Mouse (Mus musculus) embryonic facial prominence, embryonic 10.5 days (tissue): Measurements from ENCODE around the gene Il3ra. TPM values are rescaled to one million over a fixed set of nuclear protein-coding genes. Genes with fewer than 3 reads are reported as not detected.

Experiments
- DNase-seq: peaks from one replicate; pipeline ENCODE4 v3.0.0-alpha.2; 2017; ENCODE audit warnings: low spot score
- H3K27ac ChIP-seq: fragments of 300-500 bp; sonication (generic); replicated peaks from 2 replicates; pipeline ENCODE4 v1.5.1; 2016; ENCODE audit warnings: mild to moderate bottlenecking
- H3K27me3 ChIP-seq: fragments of 300-500 bp; sonication (generic); replicated peaks from 2 replicates; pipeline ENCODE4 v1.6.1; 2016; ENCODE audit warnings: low read depth, mild to moderate bottlenecking; ENCODE audit not compliant: poor library complexity, severe bottlenecking
- H3K36me3 ChIP-seq: fragments of 300-500 bp; sonication (generic); replicated peaks from 2 replicates; pipeline ENCODE4 v1.6.1; 2016; ENCODE audit warnings: mild to moderate bottlenecking, moderate library complexity
- H3K4me1 ChIP-seq: fragments of 300-500 bp; sonication (generic); 2 replicates; pipeline ENCODE4 v1.6.1; 2016
- H3K4me3 ChIP-seq: fragments of 300-500 bp; sonication (generic); 2 replicates; pipeline ENCODE4 v1.5.1; 2016; ENCODE audit warnings: mild to moderate bottlenecking, moderate library complexity
- H3K9me3 ChIP-seq: fragments of 300-500 bp; sonication (generic); 2 replicates; pipeline ENCODE4 v1.6.1; 2016; ENCODE audit warnings: mild to moderate bottlenecking
- WGBS: fragments of 180-500 bp; shearing (Covaris S2); methylation state at CpG from one replicate; pipeline ENCODE4 v1.1.7; 2016; 5-methylcytosine and 5-hydroxymethylcytosine counted together
- polyA plus RNA-seq: library from polyadenylated mRNA; unstranded; fragments of >200 nt; fragmentation: Nextera tagmentation; extraction: Ambion mirVana; gene quantifications from 2 replicates; pipeline ENCODE4 v1.2.1, GENCODE M21; 2016

Gene Il3ra
- 1.8 and 2.2 TPM in 2 replicates for polyA plus RNA-seq

DNA sequence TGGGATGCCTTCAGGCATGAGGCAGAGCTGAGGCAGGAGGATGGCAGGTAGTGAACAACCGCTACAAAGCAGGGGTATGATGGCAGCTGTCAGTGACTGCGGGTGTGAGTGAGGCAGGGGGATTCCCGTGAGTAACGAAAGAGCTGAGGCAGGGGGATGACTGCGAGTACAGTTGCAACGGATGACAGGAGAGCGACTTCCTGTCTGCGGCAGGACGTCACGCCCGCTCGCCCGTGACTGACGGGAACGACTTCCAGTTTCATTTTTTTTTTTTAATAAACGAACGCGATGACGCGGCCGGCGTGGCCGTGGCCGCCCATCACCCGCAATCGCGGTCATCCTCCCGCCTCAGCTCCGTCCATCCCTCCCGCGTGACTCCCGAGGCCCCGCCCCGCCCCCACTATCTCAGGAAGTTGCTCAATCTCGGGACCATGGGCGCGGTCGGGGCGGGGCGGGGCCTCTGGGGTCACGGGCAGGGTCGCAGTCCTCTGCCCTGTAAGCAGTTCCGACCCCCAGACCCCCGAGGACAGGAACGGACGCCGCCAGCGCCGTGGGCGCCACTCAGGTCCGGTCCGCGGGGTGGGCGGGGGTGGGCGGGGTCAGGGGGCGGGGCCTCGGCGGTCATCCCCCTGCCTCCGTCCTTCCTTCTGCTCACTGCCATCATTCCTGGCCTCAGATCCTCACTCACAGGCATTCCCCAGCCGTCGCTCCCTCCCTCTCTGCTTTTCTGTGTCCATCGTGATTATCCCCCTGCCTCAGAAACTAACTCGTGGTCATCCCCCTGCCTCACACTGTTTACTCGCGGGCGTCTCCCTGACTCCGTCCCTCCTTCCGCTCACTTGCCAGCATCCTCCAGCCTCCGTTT, at the start of gene Il3ra:
Gene Il3ra (plus strand): TSS at position 328 of the 865 bp plus-strand sequence.
- no peaks in the 10 kb centered on the region for H3K27me3 ChIP-seq
- H3K4me3 ChIP-seq: peak within 1 kb of the TSS; percentile 74
- peaks cover 60% of the 10 kb centered on the region for H3K9me3 ChIP-seq
- 3% methylated on average over 65 of the region's 69 CpGs for WGBS
- peaks cover 5% of the 10 kb centered on the region; the same call in 1 of the 2 replicates for H3K4me1 ChIP-seq
- DNase-seq: peak; percentile 85
- H3K36me3 ChIP-seq: peaks cover 38% of the 10 kb centered on the region
- peak within 1 kb of the TSS; percentile 86 for H3K27ac ChIP-seq

- no peak for DNase-seq
- Histone ChIP-seq H3K27ac (no peak overlapping the region), H3K27me3 (no peaks in the 10 kb centered on the region), H3K36me3 (no peaks in the 10 kb centered on the region), H3K4me3 (0 out of 2 replicates have a peak overlapping the region, but pooled peaks have one; percentile 11), H3K9me3 (peaks cover 4% of the 10 kb centered on the region; the same call in 1 of the 2 replicates), H3K4me1 (no peaks in the 10 kb centered on the region)
- WGBS: 60% methylated on average over 16 of the region's 16 CpGs
Measured at GRCm38 (mm10) chr14:14308938-14309337, 37.1 kb upstream of the Il3ra start.

GRCm38 (mm10) chr14:14309416-14309815, 36.7 kb upstream of the Il3ra start:
- Histone ChIP-seq H3K27me3 (no peaks in the 10 kb centered on the region), H3K9me3 (peaks cover 4% of the 10 kb centered on the region; the same call in 1 of the 2 replicates), H3K4me3 (no peak overlapping the region), H3K4me1 (no peaks in the 10 kb centered on the region), H3K36me3 (no peaks in the 10 kb centered on the region), H3K27ac (no peak overlapping the region)
- DNase-seq: no peak
- WGBS: 61% methylated on average over 14 of the region's 14 CpGs

DNA sequence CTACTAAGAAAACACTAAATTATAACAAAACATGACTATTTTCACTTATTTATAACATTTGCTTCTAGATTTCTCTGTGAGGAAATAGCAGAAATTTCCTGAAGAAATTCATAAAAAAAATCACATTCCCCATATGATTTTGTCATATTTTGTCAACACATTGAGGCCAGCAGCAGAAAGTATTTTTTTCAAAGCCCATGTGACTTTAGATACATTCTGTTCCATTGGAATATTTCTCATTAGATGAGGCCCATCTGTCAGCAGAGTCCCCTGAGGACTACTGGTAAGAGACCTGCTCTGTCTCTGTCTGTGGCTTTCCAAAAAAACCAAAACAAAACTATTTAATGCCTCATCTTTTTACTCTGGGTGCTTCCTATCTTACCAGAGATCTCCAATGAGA, 23.5 kb upstream of the Il3ra start, which contains the start of gene Olfr31:
Gene Olfr31 (plus strand): TSS at position 301 of the 400 bp plus-strand sequence.
- no peak for DNase-seq
- no peak within 1 kb of the TSS for H3K4me3 ChIP-seq
- no peak within 1 kb of the TSS for H3K27ac ChIP-seq
- H3K9me3 ChIP-seq: peaks cover 4% of the 10 kb centered on the region; the same call in 1 of the 2 replicates
- H3K4me1 ChIP-seq: no peaks in the 10 kb centered on the region
- no peaks in the 10 kb centered on the region for H3K27me3 ChIP-seq
- no peaks in the 10 kb centered on the region for H3K36me3 ChIP-seq

DNA sequence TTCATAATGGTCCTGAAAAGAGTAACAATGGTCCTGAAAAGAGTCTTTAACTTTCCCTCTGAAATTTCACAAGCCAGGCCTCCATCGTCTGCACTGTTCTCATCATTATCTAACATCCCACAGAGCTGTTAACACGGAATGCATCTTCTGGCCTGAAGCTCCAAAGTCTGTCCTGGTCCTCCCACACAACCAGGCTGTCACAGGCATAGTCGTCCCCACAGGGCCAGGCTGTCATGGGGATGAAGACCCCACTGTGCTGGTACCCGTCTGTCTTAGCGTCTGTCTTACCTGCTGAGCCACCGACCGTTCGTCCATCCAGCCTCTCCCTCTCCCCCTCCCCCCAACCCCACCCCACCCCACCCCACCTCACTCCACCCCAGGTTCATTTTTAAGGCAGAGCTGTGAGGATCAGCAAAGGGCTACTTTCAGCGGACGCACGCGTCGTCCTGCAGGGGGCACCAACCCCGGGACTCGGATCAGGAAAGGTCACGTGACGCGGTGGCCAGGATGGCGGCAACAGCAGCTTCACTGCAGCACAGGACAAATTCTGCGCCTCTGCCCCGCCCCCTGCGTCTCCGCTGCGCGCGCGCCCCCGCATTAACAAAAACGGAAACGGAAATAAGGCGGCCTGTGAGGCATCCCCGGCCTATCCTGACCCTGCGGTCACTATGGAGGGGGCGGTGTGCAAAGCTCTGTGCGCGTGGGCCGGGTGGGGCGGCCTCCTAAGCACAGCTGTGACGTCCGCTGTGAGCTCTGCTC, 783 bp upstream of the Il3ra start:
- peaks cover 51% of the 10 kb centered on the region for H3K9me3 ChIP-seq
- H3K27me3 ChIP-seq: no peaks in the 10 kb centered on the region
- H3K4me1 ChIP-seq: peaks cover 5% of the 10 kb centered on the region; the same call in 1 of the 2 replicates
- 6% methylated on average over 40 of the region's 40 CpGs for WGBS
- peaks cover 29% of the 10 kb centered on the region for H3K36me3 ChIP-seq
- H3K27ac ChIP-seq: peak overlapping the region; percentile 86
- peak overlapping the region; percentile 74 for H3K4me3 ChIP-seq
- DNase-seq: peak; percentile 94

DNA sequence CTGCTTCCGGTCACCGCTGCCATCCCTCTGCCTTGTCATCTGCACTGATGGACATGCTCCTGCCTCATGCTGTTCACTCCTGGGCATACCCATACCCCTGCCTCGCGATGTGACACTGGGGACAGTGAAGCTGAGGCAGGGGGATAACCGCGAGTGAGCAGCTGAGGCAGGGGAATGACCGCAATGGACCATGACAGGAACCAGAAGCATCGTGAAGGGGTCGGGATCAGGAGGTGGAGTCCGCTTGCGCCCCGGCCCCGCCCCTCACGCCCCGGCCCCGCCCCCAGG, 682 bp downstream of the Il3ra start:
- H3K36me3 ChIP-seq: peaks cover 40% of the 10 kb centered on the region
- peak overlapping the region; percentile 86 for H3K27ac ChIP-seq
- peak; percentile 38 for DNase-seq
- 26% methylated on average over 16 of the region's 16 CpGs for WGBS
- H3K9me3 ChIP-seq: peaks cover 66% of the 10 kb centered on the region
- no peaks in the 10 kb centered on the region for H3K27me3 ChIP-seq
- H3K4me1 ChIP-seq: peaks cover 5% of the 10 kb centered on the region; the same call in 1 of the 2 replicates
- H3K4me3 ChIP-seq: peak overlapping the region; percentile 74

GRCm38 (mm10) chr14:14347151-14347835, 1.2 kb downstream of the Il3ra start:
- WGBS: 81% methylated on average over 17 of the region's 17 CpGs
- Histone ChIP-seq H3K27ac (no peak overlapping the region), H3K27me3 (no peaks in the 10 kb centered on the region), H3K4me3 (peak overlapping the region; percentile 74), H3K9me3 (peaks cover 71% of the 10 kb centered on the region), H3K4me1 (peaks cover 5% of the 10 kb centered on the region; the same call in 1 of the 2 replicates), H3K36me3 (peaks cover 40% of the 10 kb centered on the region)
- peak; percentile 29 for DNase-seq

DNA sequence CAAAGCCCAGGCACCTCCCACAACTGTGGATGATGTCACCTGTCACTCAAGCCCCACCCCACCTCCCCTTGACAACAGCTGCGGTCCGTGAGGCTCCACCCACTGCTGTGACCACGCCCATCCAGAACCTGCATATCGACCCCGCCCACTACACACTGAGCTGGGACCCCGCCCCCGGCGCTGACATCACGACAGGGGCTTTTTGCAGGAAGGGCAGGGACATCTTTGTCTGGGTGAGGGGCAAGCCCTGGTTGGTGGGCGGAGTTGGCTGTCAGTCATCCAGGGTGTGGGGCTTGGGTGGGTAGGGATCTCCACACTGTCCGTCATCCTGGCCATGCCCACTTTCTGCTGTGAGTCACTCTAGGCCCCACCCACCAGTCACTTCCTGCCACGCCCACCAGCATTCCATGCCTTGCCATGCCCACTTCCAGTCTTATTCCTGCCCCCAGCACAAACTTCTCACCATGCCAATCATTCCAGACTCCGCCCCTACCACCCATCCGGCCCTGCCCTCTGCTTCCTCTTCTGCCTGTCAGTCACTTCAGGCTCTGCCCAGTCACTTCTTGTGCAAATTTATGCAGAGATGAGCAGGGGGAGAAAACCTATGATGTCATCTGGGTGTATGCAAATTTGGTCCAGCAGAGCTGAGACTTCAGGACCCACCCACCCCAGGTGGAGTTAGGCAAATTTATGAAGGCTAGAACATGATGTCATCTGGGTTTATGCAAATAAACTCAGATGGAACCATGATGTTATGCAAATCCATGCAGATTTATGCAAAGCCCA, 2.0 kb downstream of the Il3ra start:
- Histone ChIP-seq H3K4me3 (no peak overlapping the region), H3K4me1 (peaks cover 5% of the 10 kb centered on the region; the same call in 1 of the 2 replicates), H3K27ac (no peak overlapping the region), H3K36me3 (peaks cover 40% of the 10 kb centered on the region), H3K9me3 (peaks cover 79% of the 10 kb centered on the region), H3K27me3 (no peaks in the 10 kb centered on the region)
- 96% methylated on average over 14 of the region's 14 CpGs for WGBS
- peak; percentile 34 for DNase-seq

- no peaks in the 10 kb centered on the region for H3K27me3 ChIP-seq
- H3K36me3 ChIP-seq: peaks cover 40% of the 10 kb centered on the region
- DNase-seq: peak; percentile 23
- H3K9me3 ChIP-seq: peaks cover 83% of the 10 kb centered on the region
- no peak overlapping the region for H3K4me3 ChIP-seq
- peaks cover 5% of the 10 kb centered on the region; the same call in 1 of the 2 replicates for H3K4me1 ChIP-seq
- no peak overlapping the region for H3K27ac ChIP-seq
- WGBS: 96% methylated on average over 26 of the region's 26 CpGs
Measured at GRCm38 (mm10) chr14:14348674-14349401, 2.8 kb downstream of the Il3ra start.

GRCm38 (mm10) chr14:14349485-14350262, 3.6 kb downstream of the Il3ra start:
- DNase-seq: peak; percentile 39
- Histone ChIP-seq H3K36me3 (peaks cover 40% of the 10 kb centered on the region), H3K27ac (no peak overlapping the region), H3K27me3 (no peaks in the 10 kb centered on the region), H3K9me3 (peaks cover 85% of the 10 kb centered on the region), H3K4me1 (peaks cover 5% of the 10 kb centered on the region; the same call in 1 of the 2 replicates), H3K4me3 (no peak overlapping the region)
- 95% methylated on average over 20 of the region's 20 CpGs for WGBS
